ENCODE assay signal across 8 mouse cellular contexts in the genomic region with DNA sequence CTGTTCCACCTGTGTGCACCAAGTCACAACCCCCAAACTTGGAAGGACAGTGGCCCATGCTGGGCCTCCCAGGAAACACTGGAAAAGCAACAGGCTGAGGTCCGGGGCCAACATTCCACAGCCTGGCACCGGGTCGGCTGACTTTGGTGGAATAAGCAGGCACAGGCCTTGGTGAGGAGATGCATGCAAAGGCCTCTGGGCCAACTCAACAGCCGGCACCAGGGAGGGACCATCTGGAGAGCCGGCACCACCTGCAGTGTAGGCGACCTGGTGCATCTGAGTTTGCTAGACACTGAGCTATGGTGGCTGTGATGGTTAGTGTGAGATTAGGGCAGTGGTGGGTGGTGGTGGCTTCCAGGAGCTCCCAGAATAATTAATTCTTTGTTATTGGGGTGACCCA. TPM values are rescaled to one million over a fixed set of nuclear protein-coding genes. Genes with fewer than 3 reads are reported as not detected.
DNase-seq lines count a peak whose midpoint lies in the region; ATAC-seq lines count a peak whose summit lies in the region.

No protein-coding gene starts in this region.

- peaks cover 68% of the 10 kb centered on the region for H3K4me1 ChIP-seq in hindbrain, embryonic 10.5 days (replicated peaks)
- H3K4me1 ChIP-seq in hindbrain, embryonic 14.5 days (replicated peaks; ENCODE audit: control insufficient read depth, insufficient read depth, low read length) = peaks cover 11% of the 10 kb centered on the region
- H3K4me1 ChIP-seq in forebrain, embryonic 13.5 days = peaks cover 47% of the 10 kb centered on the region
- H3K4me1 ChIP-seq in limb, embryonic 10.5 days = peaks cover 30% of the 10 kb centered on the region

- no peak overlapping the region for H3K4me2 ChIP-seq in hindbrain, embryonic 14.5 days (replicated peaks)
- H3K4me2 ChIP-seq in forebrain, embryonic 13.5 days = no peak overlapping the region

- DNase-seq in hindbrain, embryonic 10.5 days (ENCODE audit: low spot score) = no peak
- no peak for DNase-seq in hindbrain, embryonic 14.5 days (ENCODE audit: low spot score)
- no peak for DNase-seq in limb, embryonic 10.5 days (ENCODE audit: low spot score)
- no peak for DNase-seq in adrenal gland, adult 18-20 months (ENCODE audit: low spot score in 2 of 2)

- H3K27ac ChIP-seq in hindbrain, embryonic 10.5 days = peak overlapping the region; percentile 86
- H3K27ac ChIP-seq in hindbrain, embryonic 14.5 days = no peak overlapping the region
- H3K27ac ChIP-seq in forebrain, embryonic 13.5 days = peak overlapping the region; percentile 76
- H3K27ac ChIP-seq in limb, embryonic 10.5 days = peak overlapping the region; percentile 78

- no peaks in the 10 kb centered on the region for H3K9me3 ChIP-seq in hindbrain, embryonic 10.5 days
- no peaks in the 10 kb centered on the region for H3K9me3 ChIP-seq in hindbrain, embryonic 14.5 days (ENCODE audit: control insufficient read depth, low read length)
- H3K9me3 ChIP-seq in forebrain, embryonic 13.5 days (replicated peaks) = no peaks in the 10 kb centered on the region
- H3K9me3 ChIP-seq in limb, embryonic 10.5 days (replicated peaks) = no peaks in the 10 kb centered on the region

- WGBS in hindbrain, embryonic 10.5 days = 71% methylated on average over 6 of the region's 6 CpGs
- WGBS in hindbrain, embryonic 14.5 days = 67% methylated on average over 6 of the region's 6 CpGs
- 65% methylated on average over 6 of the region's 6 CpGs for WGBS in forebrain, embryonic 13.5 days
- WGBS in limb, embryonic 10.5 days = 84% methylated on average over 6 of the region's 6 CpGs

- H3K9ac ChIP-seq in hindbrain, embryonic 14.5 days = no peak overlapping the region
- H3K9ac ChIP-seq in forebrain, embryonic 13.5 days = no peak overlapping the region

- no peak overlapping the region for H3K4me3 ChIP-seq in hindbrain, embryonic 10.5 days
- no peak overlapping the region for H3K4me3 ChIP-seq in hindbrain, embryonic 14.5 days (replicated peaks; ENCODE audit: low read length)
- H3K4me3 ChIP-seq in forebrain, embryonic 13.5 days = no peak overlapping the region
- H3K4me3 ChIP-seq in limb, embryonic 10.5 days = no peak overlapping the region

- peaks cover 27% of the 10 kb centered on the region for H3K36me3 ChIP-seq in hindbrain, embryonic 10.5 days
- H3K36me3 ChIP-seq in hindbrain, embryonic 14.5 days (replicated peaks; ENCODE audit: control insufficient read depth, insufficient read depth) = peaks cover 8% of the 10 kb centered on the region; the same call in 1 of the 2 replicates
- no peaks in the 10 kb centered on the region; the same call in 1 of the 2 replicates for H3K36me3 ChIP-seq in forebrain, embryonic 13.5 days (ENCODE audit: poor library complexity, severe bottlenecking)
- H3K36me3 ChIP-seq in limb, embryonic 10.5 days = no peaks in the 10 kb centered on the region

- ATAC-seq in hindbrain, embryonic 14.5 days (ENCODE audit: low FRiP score) = no peak
- ATAC-seq in cerebellum, adult (ENCODE audit: insufficient number of reproducible peaks, low FRiP score, low TSS enrichment) = peak; percentile 93
- peak; percentile 46 for ATAC-seq in forebrain, embryonic 13.5 days
- no peak for ATAC-seq in inflammation-experienced regulatory T-cells, adult 6 months
- no peak for ATAC-seq in monocyte, adult 5-6 weeks (replicated peaks; ENCODE audit: insufficient number of reproducible peaks, low FRiP score, low TSS enrichment, poor library complexity, severe bottlenecking)

- peaks cover 21% of the 10 kb centered on the region for H3K27me3 ChIP-seq in hindbrain, embryonic 10.5 days (ENCODE audit: insufficient read depth, poor library complexity, severe bottlenecking)
- no peaks in the 10 kb centered on the region; the same call in 1 of the 2 replicates for H3K27me3 ChIP-seq in hindbrain, embryonic 14.5 days (ENCODE audit: control insufficient read depth, insufficient read depth, low read length)
- H3K27me3 ChIP-seq in forebrain, embryonic 13.5 days = no peaks in the 10 kb centered on the region
- H3K27me3 ChIP-seq in limb, embryonic 10.5 days (ENCODE audit: low read depth, poor library complexity, severe bottlenecking) = no peaks in the 10 kb centered on the region

RNA-seq across cellular contexts. Expression of a gene that starts 46.3 kb away (rescaled TPM):
- polyA plus RNA-seq in hindbrain, embryonic 10.5 days (2016; fragmentation: Nextera tagmentation; extraction: Ambion mirVana) = 114 and 120 TPM in 2 replicates
- polyA plus RNA-seq in hindbrain, embryonic 14.5 days (2014; fragmentation: Nextera tagmentation; extraction: Ambion mirVana) = 42.0 and 43.8 TPM in 2 replicates
- polyA plus RNA-seq in forebrain, embryonic 13.5 days (2015; fragmentation: Nextera tagmentation; extraction: Ambion mirVana) = 89.8 and 98.0 TPM in 2 replicates
- polyA plus RNA-seq in limb, embryonic 10.5 days (2016; fragmentation: Nextera tagmentation; extraction: Ambion mirVana) = 111 and 130 TPM in 2 replicates
- 100 to 1,000 TPM in 1 of 2 experiments, 10 to 100 TPM in 1; 70.0 to 160 TPM for total RNA-seq in adrenal gland, adult 18-20 months (2021)
- polyA plus RNA-seq in inflammation-experienced regulatory T-cells, adult 6 months (2017; shearing (Covaris generic)) = 1 to 10 TPM; 1.2 to 2.9 (median 1.5) TPM
- total RNA-seq in monocyte, adult 5-6 weeks (2017) = 12.2 to 24.2 TPM (median 16.6 TPM) in 3 replicates

Comparison
In these comparisons a context has a peak if more than half of its experiments do, and no peak if none do; other contexts are left out.
1. ATAC-seq: peak in cerebellum, adult (single experiment) and forebrain, embryonic 13.5 days (single experiment); none in hindbrain, embryonic 14.5 days (single experiment), inflammation-experienced regulatory T-cells, adult 6 months (single experiment) and monocyte, adult 5-6 weeks (single experiment).
2. RNA of a gene that starts 46.3 kb away (polyA plus RNA-seq): 111 to 130 TPM in limb, embryonic 10.5 days, 114 to 120 TPM in hindbrain, embryonic 10.5 days, 89.8 to 98.0 TPM in forebrain, embryonic 13.5 days and 42.0 to 43.8 TPM in hindbrain, embryonic 14.5 days; 1.2 to 2.9 TPM in inflammation-experienced regulatory T-cells, adult 6 months; every median in the first group is over 10 times any median in the second.